Mouse (Mus musculus) CD4-positive, CD25-positive, alpha-beta regulatory T cell, adult 4 months (primary cell): ENCODE data around the gene Gm38394. TPM values are rescaled to one million over a fixed set of nuclear protein-coding genes. Genes with fewer than 3 reads are reported as not detected.

Experiments used
- polyA plus RNA-seq, 2 experiments: library from polyadenylated mRNA; unstranded; fragments of 100-300 nt; shearing (Covaris generic); gene quantifications; one replicate each; pipeline ENCODE4 v1.2.1; 2017

Gene Gm38394
- polyA plus RNA-seq, 2 experiments from 2014 or later: 3.1 to 4.3 TPM

Other genes starting within 250 kb of the Gm38394 start
- gene Sox13, start 236.9 kb downstream of the Gm38394 start, polyA plus RNA-seq: not detected
- gene Snrpe, start 51.0 kb downstream of the Gm38394 start, polyA plus RNA-seq: 100 to 1,000 TPM; 281 to 399 TPM
- gene Zbed6, start 433 bp downstream of the Gm38394 start, polyA plus RNA-seq: not detected
- 100 to 1,000 TPM; 101 to 145 TPM for gene Lax1, start 28.8 kb upstream of the Gm38394 start, polyA plus RNA-seq
- 10 to 100 TPM in 1 of 2 experiments, 1 to 10 TPM in 1; 9.6 to 12.8 TPM for gene Atp2b4, start 139.7 kb upstream of the Gm38394 start, polyA plus RNA-seq
- gene Optc, start 246.7 kb upstream of the Gm38394 start, polyA plus RNA-seq: not detected